Mouse (Mus musculus) heart, adult 8-10 months (tissue): ENCODE measurements around the gene Cdca7l. TPM values are rescaled to one million over a fixed set of nuclear protein-coding genes. Genes with fewer than 3 reads are reported as not detected.
"Not testable (repeated sequence)": the region's sequence is repeated elsewhere in the genome, so short reads cannot be mapped to it uniquely, and the experiment has no call there.

Source experiments
- DNase-seq: peaks from one replicate; pipeline ENCODE4 v3.0.0; 2022; ENCODE audit warnings: low spot score
- total RNA-seq, 4 experiments: library from RNA; stranded (reverse); gene quantifications; 2 replicates each; pipeline ENCODE4 v1.2.4; 2022

Cdca7l gene
- total RNA-seq, 4 experiments from 2014 or later, result 0.25 to 0.43 (median 0.35) TPM; not detected in 1

- no peak for DNase-seq
Observed at GRCm38 (mm10) chr12:117861249-117861648, 57.2 kb downstream of the Cdca7l start.

- DNase-seq, result no peak
Observed at GRCm38 (mm10) chr12:117862655-117863054, 58.6 kb downstream of the Cdca7l start.

GRCm38 (mm10) chr12:117867708-117868564 lies 63.8 kb downstream of the Cdca7l start:
- DNase-seq, result no peak

GRCm38 (mm10) chr12:117872265-117872664 lies 68.2 kb downstream of the Cdca7l start:
- no peak for DNase-seq

GRCm38 (mm10) chr12:117878341-117878740 lies 74.3 kb downstream of the Cdca7l start:
- no peak for DNase-seq

- DNase-seq, result no peak
Observed at GRCm38 (mm10) chr12:117884627-117885026, 80.5 kb downstream of the Cdca7l start.

GRCm38 (mm10) chr12:117887422-117887821 lies 83.3 kb downstream of the Cdca7l start:
- no peak for DNase-seq

GRCm38 (mm10) chr12:117900798-117901197 lies 96.7 kb downstream of the Cdca7l start:
- DNase-seq, result not testable (repeated sequence)

GRCm38 (mm10) chr12:117901352-117901751 lies 97.3 kb downstream of the Cdca7l start:
- DNase-seq, result not testable (repeated sequence)

GRCm38 (mm10) chr12:117903671-117904070 lies 99.6 kb downstream of the Cdca7l start:
- no peak for DNase-seq

- not testable (repeated sequence) for DNase-seq
Observed at GRCm38 (mm10) chr12:117905232-117905840, 101.2 kb downstream of the Cdca7l start.

GRCm38 (mm10) chr12:117911396-117911795 lies 107.3 kb downstream of the Cdca7l start:
- no peak for DNase-seq

- DNase-seq, result no peak
Observed at GRCm38 (mm10) chr12:117914613-117915245, 110.6 kb downstream of the Cdca7l start.

GRCm38 (mm10) chr12:117915826-117916588 lies 111.9 kb downstream of the Cdca7l start:
- DNase-seq, result no peak
